Mouse (Mus musculus) thymus, adult 2 months (tissue): ENCODE data around the gene Ptn.

Experiments used
- CTCF ChIP-seq: fragments of 200-500 bp; IDR thresholded peaks from 2 replicates; pipeline ENCODE4 v1.5.1; 2012; ENCODE audit warnings: mild to moderate bottlenecking, control low read depth, low read length, moderate library complexity, borderline replicate concordance; ENCODE audit not compliant: control insufficient read depth, poor library complexity, insufficient read depth; ENCODE audit errors: extremely low read depth
- POLR2A ChIP-seq: fragments of 200-500 bp; IDR thresholded peaks from 2 replicates; pipeline ENCODE4 v1.6.1; 2012; ENCODE audit warnings: mild to moderate bottlenecking, low read length, control low read depth, moderate library complexity; ENCODE audit not compliant: control insufficient read depth, poor library complexity, insufficient read depth; ENCODE audit errors: extremely low read depth

GRCm38 (mm10) chr6:36842101-36842922 lies 32.3 kb upstream of the Ptn start:
- TF ChIP-seq CTCF (no peak), POLR2A (no peak)
